Mouse (Mus musculus) MEL (cell line): ENCODE measurements around the gene Glrx2. TPM values are rescaled to one million over a fixed set of nuclear protein-coding genes. Genes with fewer than 3 reads are reported as not detected.
A peak's percentile ranks its signal among the peaks of the same experiment; 100 is the strongest.

Source experiments
- DNase-seq: peaks from one replicate; pipeline ENCODE4 v3.0.0; 2011; ENCODE audit warnings: low read depth, low spot score
- H3K27ac ChIP-seq: 2 replicates; pipeline ENCODE4 v1.5.1; 2012; ENCODE audit warnings: low read depth, mild to moderate bottlenecking, control low read depth, low read length, moderate library complexity; ENCODE audit not compliant: control insufficient read depth
- H3K27me3 ChIP-seq, 2 experiments: fragments of 150-350 bp in 1 of 2; sonication (generic) in 1 of 2; 2 replicates each; pipeline ENCODE4 v1.6.1; 2012; ENCODE audit warnings: low read length in 2 of 2, mild to moderate bottlenecking in 2 of 2, improper control_type of control experiment in 1 of 2, moderate library complexity in 1 of 2; ENCODE audit not compliant: insufficient read depth in 2 of 2, control insufficient read depth in 1 of 2
- H3K36me3 ChIP-seq, 2 experiments: 2 replicates each; pipeline ENCODE4 v1.6.1; 2012 to 2014; ENCODE audit warnings: low read length in 2 of 2, improper control_type of control experiment in 1 of 2, inconsistent platforms in 1 of 2, mild to moderate bottlenecking in 1 of 2; ENCODE audit not compliant: insufficient read depth in 2 of 2, control insufficient read depth in 1 of 2
- H3K4me1 ChIP-seq, 2 experiments: fragments of 150-350 bp in 1 of 2; sonication (generic) in 1 of 2; 2 replicates each; pipeline ENCODE4 v1.6.1; 2012; ENCODE audit warnings: low read length in 2 of 2, improper control_type of control experiment in 1 of 2, mild to moderate bottlenecking in 1 of 2; ENCODE audit not compliant: insufficient read depth in 2 of 2, control insufficient read depth in 1 of 2
- H3K4me3 ChIP-seq, 2 experiments: fragments of 150-350 bp in 1 of 2; sonication (generic) in 1 of 2; 2 replicates each; pipeline ENCODE4 v1.5.1; 2012; ENCODE audit warnings: low read depth in 2 of 2, low read length in 2 of 2, mild to moderate bottlenecking in 2 of 2, moderate library complexity in 2 of 2, control low read depth in 1 of 2, improper control_type of control experiment in 1 of 2; ENCODE audit not compliant: control insufficient read depth in 1 of 2, insufficient read depth in 1 of 2
- H3K79me2 ChIP-seq: 2 replicates; pipeline ENCODE4 v1.6.1; 2012; ENCODE audit warnings: mild to moderate bottlenecking, low read length, moderate library complexity; ENCODE audit not compliant: control insufficient read depth, poor library complexity, insufficient read depth
- H3K9ac ChIP-seq: 2 replicates; pipeline ENCODE4 v1.6.1; 2012; ENCODE audit warnings: low read depth, mild to moderate bottlenecking, control low read depth, low read length, moderate library complexity; ENCODE audit not compliant: control insufficient read depth, poor library complexity, severe bottlenecking
- H3K9me3 ChIP-seq: fragments of 150-350 bp; sonication (generic); replicated peaks from 2 replicates; pipeline ENCODE4 v1.6.1; 2012; ENCODE audit warnings: mild to moderate bottlenecking, low read length, improper control_type of control experiment, moderate library complexity; ENCODE audit not compliant: insufficient read depth
- CHD2 ChIP-seq: IDR thresholded peaks from 2 replicates; pipeline ENCODE4 v1.6.1; 2011; ENCODE audit warnings: low read length, improper control_type of control experiment
- EP300 ChIP-seq, 2 experiments: IDR thresholded peaks; 2 replicates each; pipeline ENCODE4 v1.6.1; 2011; ENCODE audit warnings: improper control_type of control experiment in 2 of 2, low read length in 2 of 2, low read depth in 1 of 2, mild to moderate bottlenecking in 1 of 2
- ETS1 ChIP-seq: IDR thresholded peaks from 2 replicates; pipeline ENCODE4 v1.6.1; 2012; ENCODE audit warnings: low read depth, mild to moderate bottlenecking, inconsistent platforms, low read length, improper control_type of control experiment, moderate library complexity
- GATA1 ChIP-seq: IDR thresholded peaks from 2 replicates; pipeline ENCODE4 v1.6.1; 2011; ENCODE audit warnings: low read depth, low read length, improper control_type of control experiment
- JUND ChIP-seq: IDR thresholded peaks from 2 replicates; pipeline ENCODE4 v1.6.1; 2011; ENCODE audit warnings: low read depth, mild to moderate bottlenecking, improper control_type of control experiment, low read length
- MAFK ChIP-seq: IDR thresholded peaks from 2 replicates; pipeline ENCODE4 v1.6.1; 2011; ENCODE audit warnings: low read depth, mild to moderate bottlenecking, low read length, improper control_type of control experiment, borderline replicate concordance
- MAX ChIP-seq: IDR thresholded peaks from 2 replicates; pipeline ENCODE4 v1.6.1; 2011; ENCODE audit warnings: low read length, improper control_type of control experiment
- MXI1 ChIP-seq: IDR thresholded peaks from 2 replicates; pipeline ENCODE4 v1.6.1; 2011; ENCODE audit warnings: mild to moderate bottlenecking, low read depth, low read length, improper control_type of control experiment
- MYC ChIP-seq: IDR thresholded peaks from 2 replicates; pipeline ENCODE4 v1.6.1; 2011; ENCODE audit warnings: low read depth, mild to moderate bottlenecking, low read length, improper control_type of control experiment, moderate library complexity
- NELFE ChIP-seq: IDR thresholded peaks from 2 replicates; pipeline ENCODE4 v1.6.1; 2011; ENCODE audit warnings: low read depth, low read length, improper control_type of control experiment
- POLR2A ChIP-seq, 2 experiments: IDR thresholded peaks; 2 replicates each; pipeline ENCODE4 v1.6.1; 2011 to 2012; ENCODE audit warnings: low read length in 2 of 2, mild to moderate bottlenecking in 2 of 2, control low read depth in 1 of 2, improper control_type of control experiment in 1 of 2, low read depth in 1 of 2, moderate library complexity in 1 of 2; ENCODE audit not compliant: control insufficient read depth in 1 of 2, insufficient read depth in 1 of 2, poor library complexity in 1 of 2
- POLR2AphosphoS5 ChIP-seq: IDR thresholded peaks from 2 replicates; pipeline ENCODE4 v1.6.1; 2012; ENCODE audit warnings: low read depth, borderline replicate concordance, mild to moderate bottlenecking, inconsistent platforms, low read length, moderate library complexity, mixed read lengths
- SIN3A ChIP-seq: IDR thresholded peaks from 2 replicates; pipeline ENCODE4 v1.6.1; 2012; ENCODE audit warnings: low read length, improper control_type of control experiment, inconsistent platforms
- TAL1 ChIP-seq: IDR thresholded peaks from 2 replicates; pipeline ENCODE4 v1.6.1; 2012; ENCODE audit warnings: mild to moderate bottlenecking, inconsistent platforms, low read length, moderate library complexity, mixed read lengths
- TCF12 ChIP-seq: IDR thresholded peaks from 2 replicates; pipeline ENCODE4 v1.6.1; 2014; ENCODE audit warnings: low read depth, mild to moderate bottlenecking, inconsistent platforms, low read length, improper control_type of control experiment, moderate library complexity
- UBTF ChIP-seq: IDR thresholded peaks from 2 replicates; pipeline ENCODE4 v1.6.1; 2012; ENCODE audit warnings: low read depth, mild to moderate bottlenecking, inconsistent platforms, low read length, improper control_type of control experiment, moderate library complexity, borderline replicate concordance; ENCODE audit not compliant: insufficient read depth
- USF1 ChIP-seq: IDR thresholded peaks from 2 replicates; pipeline ENCODE4 v1.6.1; 2014; ENCODE audit warnings: low read depth, mild to moderate bottlenecking, inconsistent platforms, low read length, improper control_type of control experiment, moderate library complexity
- ZKSCAN1 ChIP-seq: IDR thresholded peaks from 2 replicates; pipeline ENCODE4 v1.6.1; 2012; ENCODE audit warnings: low read depth, mild to moderate bottlenecking, inconsistent platforms, low read length, improper control_type of control experiment, moderate library complexity
- ZNF384 ChIP-seq: IDR thresholded peaks from 2 replicates; pipeline ENCODE4 v1.6.1; 2012; ENCODE audit warnings: low read depth, mild to moderate bottlenecking, inconsistent platforms, low read length, improper control_type of control experiment
- polyA plus RNA-seq, 2 experiments: library from polyadenylated mRNA; stranded (reverse) in 1 of 2; unstranded in 1 of 2; fragments of >175 nt in 1 of 2; fragments of >200 nt in 1 of 2; gene quantifications; 2 replicates each; pipeline versions ENCODE4 v1.2.1 to v1.2.4; 2012; ENCODE audit warnings: low replicate concordance in 2 of 2, low read depth in 1 of 2; ENCODE audit not compliant: insufficient read length in 2 of 2, insufficient read depth in 1 of 2, missing spikeins in 1 of 2
- total RNA-seq: library from RNA; depleted of rRNA; stranded (reverse); fragments of 300-350 nt; gene quantifications from 2 replicates; pipeline ENCODE4 v1.2.3, GENCODE M21; 2012

Gene Glrx2
- total and polyA plus RNA-seq, 3 experiments: 25.3 to 61.6 TPM; not detected in 1

DNA sequence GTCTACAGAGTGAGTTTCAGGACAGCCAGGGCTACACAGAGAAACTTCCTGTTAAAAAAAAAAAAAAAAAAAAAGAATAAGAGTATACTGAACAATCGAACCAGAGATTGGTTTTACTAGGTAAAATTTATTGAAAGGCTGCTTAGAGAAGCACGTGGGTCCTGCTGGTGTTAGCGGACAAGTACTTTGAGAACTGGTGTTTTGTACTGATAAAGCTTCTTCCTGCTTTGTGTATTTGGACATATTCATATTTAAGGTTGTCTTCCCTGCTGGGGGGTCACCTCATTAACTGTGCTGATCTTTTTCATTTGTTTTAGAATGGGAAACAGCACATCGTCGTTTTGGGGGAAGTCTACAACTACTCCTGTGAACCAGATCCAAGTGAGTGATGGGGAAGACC is 25.2 kb downstream of the Glrx2 start:
- no peaks in the 10 kb centered on the region; the same call in 1 of the 2 replicates for H3K79me2 ChIP-seq
- TF ChIP-seq MAX (peak; percentile 75), EP300 (IDR thresholded peaks at IDR 0.05; ENCODE audit: low read depth in 1 of 2, low read length in 2 of 2) (peak; percentile 26 to 54; a peak in 2 of 4 replicates), SIN3A (0 out of 2 replicates have a peak, but pooled peaks have one; percentile 20), CHD2 (no peak), MYC (peak; percentile 83), MXI1 (peak; percentile 36; the same call in 1 of the 2 replicates), ZNF384 (peak; percentile 45; the same call in 1 of the 2 replicates), UBTF (no peak), TCF12 (no peak), GATA1 (peak; percentile 42), TAL1 (peak; percentile 63)
- H3K27ac ChIP-seq: no peak overlapping the region
- H3K4me3 ChIP-seq: no peak overlapping the region
- no peaks in the 10 kb centered on the region for H3K9me3 ChIP-seq
- H3K4me1 ChIP-seq: no peaks in the 10 kb centered on the region; a peak in 1 of 4 replicates
- H3K36me3 ChIP-seq: peaks cover 0 to 10% of the 10 kb centered on the region in 2 experiments; a peak in 2 of 4 replicates
- H3K27me3 ChIP-seq: no peaks in the 10 kb centered on the region
- H3K9ac ChIP-seq: no peak overlapping the region
- peak; percentile 51 for DNase-seq

DNA sequence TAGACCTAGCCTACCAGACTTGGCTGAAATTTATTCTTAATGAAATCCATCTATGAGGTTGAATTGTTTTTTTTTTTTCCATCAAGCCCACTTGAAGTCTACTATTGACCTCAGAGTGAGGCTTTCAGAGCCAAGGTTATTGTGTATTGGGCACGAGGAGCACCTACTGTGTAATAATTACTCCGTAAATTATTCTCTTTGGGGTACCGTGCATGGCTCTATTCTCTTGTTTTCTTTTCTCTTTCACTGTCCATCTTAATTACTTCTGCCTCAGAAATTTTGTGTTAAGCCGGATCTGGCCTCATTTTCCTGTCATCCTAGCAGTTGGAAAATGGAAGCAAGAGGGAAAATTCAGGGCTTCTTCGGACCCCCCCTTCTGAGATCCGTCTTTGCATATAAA is 26.0 kb downstream of the Glrx2 start:
- DNase-seq: no peak
- Histone ChIP-seq H3K4me1 (no peaks in the 10 kb centered on the region; a peak in 1 of 4 replicates), H3K27me3 (no peaks in the 10 kb centered on the region), H3K9me3 (no peaks in the 10 kb centered on the region), H3K4me3 (no peak overlapping the region), H3K36me3 (peaks cover 0 to 10% of the 10 kb centered on the region in 2 experiments; a peak in 2 of 4 replicates), H3K79me2 (no peaks in the 10 kb centered on the region; the same call in 1 of the 2 replicates), H3K9ac (no peak overlapping the region), H3K27ac (no peak overlapping the region)
- TF ChIP-seq POLR2A (IDR thresholded peaks at IDR 0.05; ENCODE audit: control insufficient read depth in 1 of 2, insufficient read depth in 1 of 2, low read depth in 1 of 2, low read length in 2 of 2, poor library complexity in 1 of 2) (no peak), USF1 (no peak)

GRCm38 (mm10) chr1:143745871-143746270 is 29.7 kb downstream of the Glrx2 start:
- H3K36me3 ChIP-seq: peaks cover 0 to 7% of the 10 kb centered on the region in 2 experiments; a peak in 2 of 4 replicates
- no peak overlapping the region for H3K27ac ChIP-seq
- no peak for DNase-seq
- H3K27me3 ChIP-seq: no peaks in the 10 kb centered on the region
- no peak overlapping the region for H3K4me3 ChIP-seq
- no peaks in the 10 kb centered on the region for H3K9me3 ChIP-seq
- no peak overlapping the region for H3K9ac ChIP-seq
- H3K4me1 ChIP-seq: no peaks in the 10 kb centered on the region; a peak in 1 of 4 replicates
- H3K79me2 ChIP-seq: no peaks in the 10 kb centered on the region
- no peak for TF ChIP-seq ZKSCAN1
- TF ChIP-seq MXI1: no peak
- no peak for TF ChIP-seq ETS1
- TF ChIP-seq CHD2: no peak
- TF ChIP-seq MAFK: no peak
- no peak for TF ChIP-seq JUND
- TF ChIP-seq POLR2AphosphoS5: no peak
- no peak for TF ChIP-seq TAL1
- TF ChIP-seq NELFE: no peak
